Mouse (Mus musculus) ES-E14 (cell line): ENCODE data around the gene Rnf167.

Source experiments
- HCFC1 ChIP-seq: IDR thresholded peaks from 2 replicates; pipeline ENCODE4 v1.6.1; 2012; ENCODE audit warnings: low read length, inconsistent platforms, borderline replicate concordance; ENCODE audit not compliant: insufficient read depth
- ZC3H11A ChIP-seq: IDR thresholded peaks from 2 replicates; pipeline ENCODE4 v1.6.1; 2012; ENCODE audit warnings: low read depth, mild to moderate bottlenecking, inconsistent platforms, low read length, borderline replicate concordance

GRCm38 (mm10) chr11:70653345-70654197, 6.5 kb downstream of the Rnf167 start:
- TF ChIP-seq HCFC1 (no peak; the same call in 1 of the 2 replicates), ZC3H11A (no peak)
